Mouse (Mus musculus) C2C12 (cell line): Measurements from ENCODE around the gene Mtfp1. TPM values are rescaled to one million over a fixed set of nuclear protein-coding genes. Genes with fewer than 3 reads are reported as not detected.
"Not testable (repeated sequence)": the region's sequence is repeated elsewhere in the genome, so short reads cannot be mapped to it uniquely, and the experiment has no call there.

Experiments used
- H3K27me3 ChIP-seq: one replicate; pipeline ENCODE4 v1.6.1; 2011; ENCODE audit not compliant: control insufficient read depth, insufficient read depth, insufficient read length
- H3K36me3 ChIP-seq: one replicate; pipeline ENCODE4 v1.6.1; 2011; ENCODE audit not compliant: control insufficient read depth, insufficient read depth
- H3K4me3 ChIP-seq: one replicate; pipeline ENCODE4 v1.5.1; 2011; ENCODE audit warnings: mild to moderate bottlenecking, control low read depth; ENCODE audit not compliant: poor library complexity, insufficient read depth, severe bottlenecking
- H3K79me2 ChIP-seq: one replicate; pipeline ENCODE4 v1.6.1; 2011; ENCODE audit not compliant: control insufficient read depth, insufficient read depth
- H3K79me3 ChIP-seq: one replicate; pipeline ENCODE4 v1.6.1; 2011; ENCODE audit warnings: low read depth, control low read depth
- H3ac ChIP-seq: one replicate; pipeline ENCODE3; 2011; ENCODE audit warnings: low read depth; ENCODE audit not compliant: control insufficient read depth, insufficient read length
- CEBPB ChIP-seq: IDR thresholded peaks from one replicate; pipeline ENCODE4 v1.6.1; 2011; ENCODE audit warnings: low read depth, mild to moderate bottlenecking, control low read depth, moderate library complexity
- CTCF ChIP-seq: IDR thresholded peaks from one replicate; pipeline ENCODE4 v1.5.1; 2011; ENCODE audit not compliant: control insufficient read depth, insufficient read depth, insufficient read length
- FOSL1 ChIP-seq: IDR thresholded peaks from one replicate; pipeline ENCODE4 v1.8.0; 2011; ENCODE audit warnings: mild to moderate bottlenecking, low read length; ENCODE audit not compliant: poor library complexity, insufficient read depth, severe bottlenecking
- MAX ChIP-seq: IDR thresholded peaks from one replicate; pipeline ENCODE4 v1.6.1; 2011; ENCODE audit warnings: mild to moderate bottlenecking, control low read depth
- MYOD1 ChIP-seq: IDR thresholded peaks from one replicate; pipeline ENCODE4 v1.6.1; 2011; ENCODE audit warnings: low read depth; ENCODE audit not compliant: control insufficient read depth, insufficient read length
- MYOG ChIP-seq: IDR thresholded peaks from one replicate; pipeline ENCODE4 v1.6.1; 2011; ENCODE audit not compliant: control insufficient read depth, insufficient read length; ENCODE audit errors: extremely low read depth
- USF1 ChIP-seq: IDR thresholded peaks from one replicate; pipeline ENCODE4 v1.6.1; 2011; ENCODE audit warnings: low read depth, mild to moderate bottlenecking, control low read depth, moderate library complexity
- polyA plus RNA-seq: library from polyadenylated mRNA; unstranded; fragments of >200 nt; fragmentation: generic; extraction: Trizol; gene quantifications from one replicate; pipeline ENCODE4 v1.2.1, GENCODE M21; 2012; ENCODE audit warnings: missing spikeins

Mtfp1 gene
- polyA plus RNA-seq, 1 experiment: 10.8 TPM

GRCm38 (mm10) chr11:4112861-4113260 is 17.6 kb upstream of the Mtfp1 start:
- no peaks in the 10 kb centered on the region for H3K36me3 ChIP-seq
- no peak overlapping the region for H3K4me3 ChIP-seq
- no peaks in the 10 kb centered on the region for H3K79me2 ChIP-seq
- no peaks in the 10 kb centered on the region for H3K27me3 ChIP-seq
- H3K79me3 ChIP-seq: no peaks in the 10 kb centered on the region
- H3ac ChIP-seq: no peak overlapping the region
- TF ChIP-seq USF1 (no peak), MYOD1 (no peak), MYOG (no peak), CTCF (no peak), MAX (no peak), CEBPB (no peak)

- no peak overlapping the region for H3ac ChIP-seq
- no peaks in the 10 kb centered on the region for H3K36me3 ChIP-seq
- H3K27me3 ChIP-seq: no peaks in the 10 kb centered on the region
- no peak overlapping the region for H3K4me3 ChIP-seq
- no peaks in the 10 kb centered on the region for H3K79me2 ChIP-seq
- no peak for TF ChIP-seq USF1
- TF ChIP-seq MYOG: no peak
- TF ChIP-seq MYOD1: no peak
- no peak for TF ChIP-seq CEBPB
- TF ChIP-seq MAX: no peak
- TF ChIP-seq CTCF: no peak
- no peak for TF ChIP-seq FOSL1
- H3K79me3 ChIP-seq: no peaks in the 10 kb centered on the region
Observed at GRCm38 (mm10) chr11:4112033-4112432, 16.8 kb upstream of the Mtfp1 start.

DNA sequence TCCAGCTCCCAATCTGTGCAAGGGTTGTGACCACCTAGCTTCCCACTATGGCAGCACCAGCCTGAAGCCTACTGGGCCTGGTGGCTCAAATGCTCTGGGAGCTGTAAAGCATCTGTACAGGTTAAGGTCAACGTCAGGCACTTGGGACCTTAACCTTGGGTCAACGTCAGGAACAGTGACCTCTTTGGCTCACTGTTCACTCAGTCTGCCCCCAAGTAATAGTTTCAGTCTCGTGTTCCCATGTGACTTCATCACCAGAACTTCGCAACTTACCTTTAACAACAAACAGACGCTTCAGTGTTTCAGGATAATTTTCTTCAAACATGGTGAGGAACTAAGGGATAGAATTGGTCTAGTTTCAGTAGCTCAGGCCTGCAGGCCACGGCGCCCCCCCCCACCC is 13.4 kb upstream of the Mtfp1 start:
- H3K79me3 ChIP-seq: no peaks in the 10 kb centered on the region
- H3ac ChIP-seq: no peak overlapping the region
- H3K27me3 ChIP-seq: no peaks in the 10 kb centered on the region
- H3K4me3 ChIP-seq: no peak overlapping the region
- no peaks in the 10 kb centered on the region for H3K79me2 ChIP-seq
- TF ChIP-seq USF1 (no peak), MAX (no peak), CTCF (no peak), FOSL1 (no peak)
- H3K36me3 ChIP-seq: no peaks in the 10 kb centered on the region

- H3K4me3 ChIP-seq, H3K79me3 ChIP-seq, H3K79me2 ChIP-seq, H3ac ChIP-seq, H3K36me3 ChIP-seq, H3K27me3 ChIP-seq: not testable (repeated sequence)
Observed at GRCm38 (mm10) chr11:4107901-4108300, 12.7 kb upstream of the Mtfp1 start.

GRCm38 (mm10) chr11:4105444-4105843 is 10.2 kb upstream of the Mtfp1 start:
- H3K79me3 ChIP-seq: no peaks in the 10 kb centered on the region
- no peaks in the 10 kb centered on the region for H3K79me2 ChIP-seq
- no peaks in the 10 kb centered on the region for H3K36me3 ChIP-seq
- no peaks in the 10 kb centered on the region for H3K27me3 ChIP-seq
- no peak overlapping the region for H3K4me3 ChIP-seq
- no peak overlapping the region for H3ac ChIP-seq
- TF ChIP-seq CTCF: no peak
- no peak for TF ChIP-seq MYOD1
- no peak for TF ChIP-seq FOSL1
- no peak for TF ChIP-seq USF1

- Histone ChIP-seq H3K36me3 (no peaks in the 10 kb centered on the region), H3K4me3 (no peak overlapping the region), H3ac (no peak overlapping the region), H3K79me2 (no peaks in the 10 kb centered on the region), H3K27me3 (no peaks in the 10 kb centered on the region), H3K79me3 (no peaks in the 10 kb centered on the region)
- TF ChIP-seq CTCF (no peak), CEBPB (no peak), MAX (no peak), MYOG (no peak), FOSL1 (no peak), USF1 (no peak)
Observed at GRCm38 (mm10) chr11:4104989-4105388, 9.7 kb upstream of the Mtfp1 start.

- TF ChIP-seq CEBPB (no peak), MYOG (no peak), MAX (no peak), FOSL1 (no peak), CTCF (no peak), USF1 (no peak), MYOD1 (no peak)
- Histone ChIP-seq H3K36me3 (no peaks in the 10 kb centered on the region), H3K4me3 (no peak overlapping the region)
Observed at GRCm38 (mm10) chr11:4103522-4103921, 8.3 kb upstream of the Mtfp1 start.

More at GRCm38 (mm10) chr11:4103522-4103921, 8.3 kb upstream of the Mtfp1 start:
- no peaks in the 10 kb centered on the region for H3K79me2 ChIP-seq
- no peaks in the 10 kb centered on the region for H3K79me3 ChIP-seq
- H3ac ChIP-seq: no peak overlapping the region
- no peaks in the 10 kb centered on the region for H3K27me3 ChIP-seq
